Mouse (Mus musculus) embryonic fibroblast, embryonic 13.5 days (primary cell): Measurements from ENCODE around the gene Ptgis.

Experiments
- CTCF ChIP-seq: IDR thresholded peaks from 2 replicates; pipeline ENCODE4 v1.5.1; 2011; ENCODE audit warnings: mild to moderate bottlenecking, control low read depth, low read length, moderate library complexity, borderline replicate concordance; ENCODE audit not compliant: insufficient read depth
- POLR2A ChIP-seq: IDR thresholded peaks from 2 replicates; pipeline ENCODE4 v1.6.1; 2011; ENCODE audit warnings: low read depth, mild to moderate bottlenecking, control low read depth, low read length, moderate library complexity

- TF ChIP-seq CTCF (no peak), POLR2A (no peak)
Observed at GRCm38 (mm10) chr2:167162516-167163021, 77.8 kb downstream of the Ptgis start.
